Mouse (Mus musculus) small intestine, adult 2 months (tissue): Measurements from ENCODE around the gene Srxn1.

ENCODE experiments used
- CTCF ChIP-seq: fragments of 200-500 bp; IDR thresholded peaks from 2 replicates; pipeline ENCODE4 v1.5.1; 2012; ENCODE audit warnings: low read depth, mild to moderate bottlenecking, control low read depth, inconsistent platforms, low read length, moderate library complexity, mixed read lengths; ENCODE audit not compliant: insufficient replicate concordance, insufficient read length; ENCODE audit errors: extremely low read depth
- POLR2A ChIP-seq: fragments of 200-500 bp; IDR thresholded peaks from 2 replicates; pipeline ENCODE4 v1.6.1; 2012; ENCODE audit warnings: low read depth, mild to moderate bottlenecking, control low read depth, inconsistent platforms, low read length, moderate library complexity

DNA sequence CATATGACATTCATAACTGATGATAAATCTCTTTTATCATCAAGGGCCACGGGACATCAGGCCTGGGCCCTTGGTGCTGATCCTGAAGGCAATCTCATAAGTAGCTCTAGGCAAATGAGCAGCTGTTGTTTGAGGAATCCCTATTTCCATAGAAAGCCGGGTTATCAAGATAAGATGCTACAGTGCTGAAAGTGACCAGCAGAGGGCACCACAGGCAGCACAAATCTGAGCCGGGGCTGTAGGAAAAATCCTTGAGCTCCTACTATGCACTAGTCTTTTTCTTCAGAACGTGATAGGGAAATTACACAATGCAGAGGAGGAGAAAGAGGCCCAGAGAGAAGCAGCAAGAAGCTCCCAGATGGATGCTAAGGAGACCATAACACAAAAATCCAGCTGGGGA, 16.2 kb upstream of the Srxn1 start:
- TF ChIP-seq CTCF (peak; percentile 85; the same call in 1 of the 2 replicates), POLR2A (no peak)
